Mouse (Mus musculus): ENCODE measurements around the gene Arl9. TPM values are rescaled to one million over a fixed set of nuclear protein-coding genes. Genes with fewer than 3 reads are reported as not detected.

Arl9 gene
- total and polyA plus RNA-seq, 3 experiments: 1.6 to 1.7 TPM; not detected in 1

DNA sequence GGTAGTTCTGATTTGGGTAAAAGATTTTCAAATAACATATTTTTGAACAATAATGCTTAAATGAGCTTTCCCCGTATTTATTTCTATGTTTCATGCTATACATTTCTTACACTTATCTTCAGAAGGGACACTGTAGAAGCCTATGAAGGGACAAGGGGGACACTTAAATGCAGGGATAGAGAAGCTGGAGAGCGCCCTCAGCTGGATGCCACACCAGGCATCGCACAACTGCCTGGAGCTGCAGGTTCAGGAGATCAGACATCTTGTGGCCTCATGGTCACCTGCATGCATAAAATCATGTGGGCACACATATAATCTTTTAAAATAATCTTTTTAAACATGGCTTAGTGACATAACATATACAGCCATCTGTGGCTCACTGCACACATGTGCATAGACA is 39.2 kb upstream of the Arl9 start:
- no peak for DNase-seq (ENCODE audit: low read depth, low spot score)
- H3K79me2 ChIP-seq (ENCODE audit: control insufficient read depth, insufficient read depth, low read length, poor library complexity): no peaks in the 10 kb centered on the region; the same call in 1 of the 2 replicates
- H3K36me3 ChIP-seq (ENCODE audit: control insufficient read depth in 1 of 2, insufficient read depth in 2 of 2, low read length in 2 of 2): peaks cover 0 to 36% of the 10 kb centered on the region in 2 experiments; a peak in 2 of 4 replicates
- H3K4me3 ChIP-seq (ENCODE audit: control insufficient read depth in 1 of 2, insufficient read depth in 1 of 2, low read depth in 2 of 2, low read length in 2 of 2): no peak overlapping the region
- no peaks in the 10 kb centered on the region for H3K27me3 ChIP-seq (ENCODE audit: control insufficient read depth in 1 of 2, insufficient read depth in 2 of 2, low read length in 2 of 2)
- no peaks in the 10 kb centered on the region for H3K9me3 ChIP-seq (replicated peaks; ENCODE audit: insufficient read depth, low read length)
- H3K9ac ChIP-seq (ENCODE audit: control insufficient read depth, low read depth, low read length, poor library complexity, severe bottlenecking): no peak overlapping the region
- TF ChIP-seq USF1 (IDR thresholded peaks at IDR 0.05; ENCODE audit: low read depth, low read length) (no peak), MAZ (IDR thresholded peaks at IDR 0.05; ENCODE audit: low read depth, low read length) (no peak), TAL1 (IDR thresholded peaks at IDR 0.05; ENCODE audit: low read length) (no peak), SMC3 (IDR thresholded peaks at IDR 0.05; ENCODE audit: low read depth, low read length) (peak; percentile 19; the same call in 1 of the 2 replicates), MXI1 (IDR thresholded peaks at IDR 0.05; ENCODE audit: low read depth, low read length) (no peak), MAFK (IDR thresholded peaks at IDR 0.05; ENCODE audit: borderline replicate concordance, low read depth, low read length) (no peak), MEF2A (IDR thresholded peaks at IDR 0.05; ENCODE audit: extremely low read depth, insufficient replicate concordance, low read depth, low read length, poor library complexity, severe bottlenecking) (no peak), SIN3A (IDR thresholded peaks at IDR 0.05; ENCODE audit: low read length) (no peak), NELFE (IDR thresholded peaks at IDR 0.05; ENCODE audit: low read depth, low read length) (no peak), USF2 (IDR thresholded peaks at IDR 0.05; ENCODE audit: borderline replicate concordance in 1 of 2, insufficient read depth in 1 of 2, low read depth in 1 of 2, low read length in 2 of 2) (no peak), GABPA (IDR thresholded peaks at IDR 0.05; ENCODE audit: low read depth, low read length) (no peak), CTCF (IDR thresholded peaks at IDR 0.05 in 2 of 3, conservative IDR thresholded peaks at IDR 0.05 in 1 of 3; ENCODE audit: control insufficient read depth in 1 of 3, insufficient read depth in 1 of 3, low read depth in 2 of 3, low read length in 3 of 3, poor library complexity in 1 of 3, severe bottlenecking in 1 of 3) (peak; percentile 10 to 64 (median 47); a peak in 5 of 6 replicates), BHLHE40 (IDR thresholded peaks at IDR 0.05; ENCODE audit: borderline replicate concordance, low read depth, low read length) (no peak), RAD21 (IDR thresholded peaks at IDR 0.05; ENCODE audit: low read depth, low read length) (peak; percentile 18; the same call in 1 of the 2 replicates)
- no peak overlapping the region for H3K27ac ChIP-seq (ENCODE audit: control insufficient read depth, low read depth, low read length)
- no peaks in the 10 kb centered on the region for H3K4me1 ChIP-seq (ENCODE audit: control insufficient read depth in 1 of 2, insufficient read depth in 2 of 2, low read length in 2 of 2)

DNA sequence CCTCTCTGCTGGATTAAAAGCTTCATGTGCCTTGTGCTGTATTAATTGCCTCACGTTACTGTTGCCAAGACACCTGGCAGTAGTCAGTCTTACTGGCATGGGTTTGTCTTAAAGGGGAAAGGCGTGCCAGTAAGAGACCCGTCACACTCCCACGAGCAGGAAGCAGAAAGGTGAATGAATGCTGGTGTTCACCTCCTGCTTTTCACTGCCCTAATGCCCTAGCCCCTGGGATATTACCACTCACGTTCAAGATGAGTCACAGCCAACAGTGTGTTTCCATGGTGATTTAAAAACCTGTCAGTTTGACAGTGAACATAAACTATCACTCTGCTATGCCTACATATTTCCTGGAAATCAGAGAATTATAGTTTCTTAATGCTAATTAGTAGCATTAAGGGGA is 34.6 kb upstream of the Arl9 start:
- Histone ChIP-seq H3K4me3 (ENCODE audit: control insufficient read depth in 1 of 2, insufficient read depth in 1 of 2, low read depth in 2 of 2, low read length in 2 of 2) (no peak overlapping the region), H3K9ac (ENCODE audit: control insufficient read depth, low read depth, low read length, poor library complexity, severe bottlenecking) (no peak overlapping the region), H3K9me3 (replicated peaks; ENCODE audit: insufficient read depth, low read length) (no peaks in the 10 kb centered on the region), H3K79me2 (ENCODE audit: control insufficient read depth, insufficient read depth, low read length, poor library complexity) (peaks cover 1% of the 10 kb centered on the region; the same call in 1 of the 2 replicates), H3K27me3 (ENCODE audit: control insufficient read depth in 1 of 2, insufficient read depth in 2 of 2, low read length in 2 of 2) (no peaks in the 10 kb centered on the region), H3K36me3 (ENCODE audit: control insufficient read depth in 1 of 2, insufficient read depth in 2 of 2, low read length in 2 of 2) (peaks cover 10 to 16% of the 10 kb centered on the region in 2 experiments), H3K4me1 (ENCODE audit: control insufficient read depth in 1 of 2, insufficient read depth in 2 of 2, low read length in 2 of 2) (peaks cover 2 to 4% of the 10 kb centered on the region in 2 experiments; a peak in 2 of 4 replicates), H3K27ac (ENCODE audit: control insufficient read depth, low read depth, low read length) (no peak overlapping the region)
- DNase-seq (ENCODE audit: low read depth, low spot score): no peak
- TF ChIP-seq NELFE (IDR thresholded peaks at IDR 0.05; ENCODE audit: low read depth, low read length) (no peak), HCFC1 (IDR thresholded peaks at IDR 0.05; ENCODE audit: low read depth, low read length) (no peak), KAT2A (conservative IDR thresholded peaks at IDR 0.05; ENCODE audit: low read depth, low read length) (no peak), NRF1 (IDR thresholded peaks at IDR 0.05; ENCODE audit: insufficient read depth, low read depth, low read length, poor library complexity, severe bottlenecking) (no peak), SIN3A (IDR thresholded peaks at IDR 0.05; ENCODE audit: low read length) (no peak), RAD21 (IDR thresholded peaks at IDR 0.05; ENCODE audit: low read depth, low read length) (no peak), POLR2A (IDR thresholded peaks at IDR 0.05; ENCODE audit: control insufficient read depth in 1 of 2, insufficient read depth in 1 of 2, low read depth in 1 of 2, low read length in 2 of 2, poor library complexity in 1 of 2) (no peak), E2F4 (IDR thresholded peaks at IDR 0.05; ENCODE audit: borderline replicate concordance, low read depth, low read length) (no peak), ELF1 (IDR thresholded peaks at IDR 0.05; ENCODE audit: low read depth, low read length) (no peak), RCOR1 (IDR thresholded peaks at IDR 0.05; ENCODE audit: low read depth, low read length) (no peak), MAX (IDR thresholded peaks at IDR 0.05; ENCODE audit: low read length) (no peak), MAFK (IDR thresholded peaks at IDR 0.05; ENCODE audit: borderline replicate concordance, low read depth, low read length) (no peak), GATA1 (IDR thresholded peaks at IDR 0.05; ENCODE audit: low read depth, low read length) (no peak), SMC3 (IDR thresholded peaks at IDR 0.05; ENCODE audit: low read depth, low read length) (no peak), MEF2A (IDR thresholded peaks at IDR 0.05; ENCODE audit: extremely low read depth, insufficient replicate concordance, low read depth, low read length, poor library complexity, severe bottlenecking) (no peak), USF2 (IDR thresholded peaks at IDR 0.05; ENCODE audit: borderline replicate concordance in 1 of 2, insufficient read depth in 1 of 2, low read depth in 1 of 2, low read length in 2 of 2) (no peak), ZKSCAN1 (IDR thresholded peaks at IDR 0.05; ENCODE audit: low read depth, low read length) (no peak)
